Mouse (Mus musculus): ENCODE data around the gene Pot1a.

Gene Pot1a

DNA sequence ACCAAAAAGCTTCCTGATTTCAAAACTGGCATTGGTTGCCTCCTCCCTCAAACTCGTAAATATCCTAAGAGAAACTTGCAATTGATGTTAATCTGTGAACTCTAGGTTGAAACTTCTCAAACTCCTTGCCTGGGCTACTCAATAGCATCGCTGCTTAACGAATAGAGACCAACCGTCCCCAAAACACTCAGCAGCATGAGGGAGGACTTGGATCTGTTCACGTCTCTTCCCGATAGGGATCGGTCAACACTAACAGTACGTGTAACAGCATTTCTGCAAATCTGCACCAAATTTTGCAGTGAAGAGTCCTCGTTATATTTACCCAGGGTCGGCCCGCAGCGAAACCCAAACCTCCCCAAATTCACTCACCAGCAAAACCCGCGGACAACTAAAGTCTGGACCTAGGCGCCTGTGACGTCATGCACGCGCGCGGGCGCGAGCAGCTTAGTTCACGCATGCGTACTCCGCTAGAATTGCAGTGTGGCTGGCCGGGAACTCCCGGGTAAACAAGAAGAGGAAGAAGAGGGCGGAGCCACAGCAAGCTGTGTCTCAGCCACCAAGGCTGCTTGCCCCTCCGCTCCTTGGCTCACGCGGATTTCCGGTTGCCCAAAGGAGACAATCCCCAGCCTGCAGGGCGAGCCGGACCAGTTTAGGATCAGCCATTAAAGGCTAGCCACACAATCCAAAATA is at the start of gene Pot1a:
Gene Pot1a (minus strand): TSS at position 441 of the 690 bp plus-strand sequence.
- DNase-seq (ENCODE audit: low spot score in 2 of 2) = peak; percentile 96 to 99

DNA sequence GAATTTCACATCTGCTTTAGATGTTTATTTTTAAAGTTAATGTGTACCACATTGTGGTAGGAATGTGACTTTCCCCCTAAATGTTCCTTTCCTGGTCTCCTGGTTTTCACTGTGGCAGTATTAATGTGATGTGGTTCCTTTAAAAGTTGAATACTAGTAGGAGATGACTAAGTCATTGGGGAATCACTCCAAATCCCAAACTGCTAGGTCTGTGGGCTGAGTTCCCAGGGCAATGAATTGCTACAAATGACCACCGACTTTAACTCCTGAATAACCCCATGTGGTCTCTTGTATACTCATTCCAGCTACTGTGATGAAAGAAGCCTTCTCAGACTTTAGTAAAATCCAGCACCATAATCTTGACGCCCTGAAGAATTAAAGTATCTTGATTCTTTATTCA is 27.2 kb upstream of the Pot1a start:
- DNase-seq (ENCODE audit: low spot score in 2 of 2) = no peak

DNA sequence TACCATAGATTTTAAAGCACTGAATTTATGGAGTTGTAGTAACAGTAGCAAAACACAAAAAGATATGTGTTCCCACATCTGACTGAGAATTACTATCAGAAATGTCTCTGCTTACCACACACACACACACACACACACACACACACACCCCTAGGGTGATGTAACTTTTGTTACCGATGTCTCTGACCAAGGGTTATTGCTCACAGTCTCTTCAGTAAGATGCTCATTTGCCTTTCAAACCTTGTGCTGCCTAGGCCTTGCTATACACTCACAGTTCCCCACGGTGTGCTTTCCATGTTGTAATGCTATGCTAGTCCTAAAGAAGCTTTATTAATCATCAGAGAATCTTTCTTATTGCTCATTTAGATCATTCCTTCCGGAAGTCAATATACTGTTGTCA is 3.0 kb downstream of the Pot1a start:
- DNase-seq (ENCODE audit: low spot score in 2 of 2) = no peak

DNA sequence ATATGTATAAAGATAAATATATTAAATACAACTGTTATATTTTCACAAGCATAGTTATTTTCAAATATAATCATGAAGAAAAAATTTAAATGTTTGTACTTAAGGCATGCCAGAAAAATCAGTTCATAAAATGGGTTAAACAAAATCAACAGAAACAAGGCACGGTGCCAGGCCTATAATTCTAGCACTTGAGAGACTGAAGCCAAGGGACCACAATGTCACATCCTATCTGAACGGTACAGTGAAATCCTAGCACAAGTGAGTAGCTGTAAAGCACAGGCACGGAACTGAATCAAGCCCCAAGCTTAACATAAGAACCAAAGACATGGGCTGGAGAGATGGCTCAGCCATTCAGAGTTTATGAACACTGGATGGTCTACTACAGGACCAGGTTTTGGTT is 6.8 kb downstream of the Pot1a start:
- DNase-seq (ENCODE audit: low spot score in 2 of 2) = no peak

DNA sequence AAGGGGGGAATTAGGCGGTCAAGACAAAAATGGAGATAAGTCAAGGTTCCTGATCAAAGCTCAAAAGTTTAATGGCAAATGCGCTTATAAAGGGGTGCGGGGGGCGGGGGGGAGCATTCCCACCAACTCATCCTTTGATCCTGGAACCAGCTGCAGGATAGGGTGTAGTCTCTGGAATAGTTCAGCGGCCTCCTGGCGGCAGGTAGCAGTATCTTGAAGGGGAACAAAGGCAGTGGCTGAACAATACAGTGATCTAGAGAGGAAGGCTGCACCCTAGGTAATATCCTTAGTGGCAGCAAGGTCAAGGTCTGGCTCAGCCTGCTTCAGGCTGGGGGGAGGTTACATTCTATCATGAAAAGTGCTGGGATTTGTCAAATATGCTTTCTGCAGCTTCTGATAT is 7.8 kb downstream of the Pot1a start:
- no peak for DNase-seq (ENCODE audit: low spot score in 2 of 2)

DNA sequence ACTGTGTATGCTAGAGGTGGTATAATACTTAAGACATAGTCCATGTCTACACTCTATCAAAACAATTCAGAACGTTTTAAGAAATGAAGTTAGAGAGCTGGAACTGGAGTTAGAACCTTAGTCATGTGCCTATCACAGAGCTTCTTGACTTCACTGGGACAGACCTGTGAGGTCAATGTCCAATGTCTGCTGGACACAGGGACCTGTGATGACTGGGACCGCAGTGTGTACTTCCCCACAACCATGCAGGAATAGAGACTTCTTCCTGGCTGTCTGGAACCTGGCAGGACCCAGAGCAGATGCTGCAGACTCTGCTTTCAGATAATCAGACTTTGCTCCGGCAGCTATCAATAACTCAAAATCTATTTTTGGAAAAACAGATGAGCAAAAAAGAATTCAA is 40.8 kb downstream of the Pot1a start:
- no peak for DNase-seq (ENCODE audit: low spot score in 2 of 2)

DNA sequence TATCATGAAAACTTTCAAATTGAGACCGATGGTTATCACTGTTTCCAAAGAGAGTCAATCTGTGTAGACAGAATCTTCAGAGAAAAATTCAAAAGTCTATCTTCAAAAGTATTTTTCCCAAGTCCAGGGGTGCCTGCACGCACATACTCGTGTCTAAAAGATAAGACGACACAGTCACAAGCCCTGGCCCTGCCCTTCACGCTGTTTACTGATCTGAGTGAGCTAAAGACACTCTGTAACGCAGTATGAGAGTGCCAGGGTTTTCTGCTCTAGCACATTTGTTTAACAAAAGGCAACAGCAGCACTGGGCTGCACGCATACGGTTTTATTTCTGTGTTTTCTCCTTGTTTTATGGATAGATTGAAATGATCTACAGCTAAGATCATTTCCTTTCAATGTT is 41.5 kb downstream of the Pot1a start:
- no peak for DNase-seq (ENCODE audit: low spot score in 2 of 2)

DNA sequence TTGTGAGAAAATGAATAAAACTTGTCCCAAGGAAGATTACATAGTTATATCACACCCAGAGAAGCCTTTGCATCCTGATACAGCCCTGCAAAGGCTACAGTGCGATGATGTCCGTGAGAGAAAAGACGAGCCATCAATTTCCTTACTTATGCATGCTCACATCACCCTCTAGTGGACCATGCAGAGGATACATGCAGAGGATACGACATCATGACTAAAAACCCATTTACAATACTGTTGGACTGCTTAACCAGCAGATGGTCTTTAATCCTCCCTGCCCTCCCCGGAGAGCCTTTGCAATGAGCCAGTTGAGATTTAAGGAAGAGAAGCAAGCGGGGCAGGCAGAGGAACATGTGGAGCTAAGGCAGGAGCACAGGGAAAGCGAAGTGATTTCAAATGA is 42.0 kb downstream of the Pot1a start:
- peak; percentile 52 to 62 for DNase-seq (ENCODE audit: low spot score in 2 of 2)

DNA sequence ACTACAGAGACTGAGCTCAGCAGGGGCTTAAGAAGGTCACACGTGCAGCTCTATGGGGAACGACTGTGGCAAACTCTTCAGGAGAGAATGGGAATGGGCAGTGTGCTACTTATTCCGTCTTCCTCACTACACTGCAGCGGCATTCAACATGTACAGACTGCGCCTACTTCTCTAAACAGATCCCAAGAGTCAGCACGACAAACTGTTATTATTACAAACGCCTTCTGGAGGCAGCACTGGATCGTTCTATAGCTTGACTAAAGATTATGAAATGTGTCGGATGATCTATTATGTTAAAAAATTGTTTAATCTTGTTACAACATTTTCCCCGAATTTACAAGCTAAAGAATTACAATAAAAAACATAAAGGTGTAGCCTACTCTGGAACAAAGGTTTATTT is 42.8 kb downstream of the Pot1a start:
- peak; percentile 11 to 32 for DNase-seq (ENCODE audit: low spot score in 2 of 2)

DNA sequence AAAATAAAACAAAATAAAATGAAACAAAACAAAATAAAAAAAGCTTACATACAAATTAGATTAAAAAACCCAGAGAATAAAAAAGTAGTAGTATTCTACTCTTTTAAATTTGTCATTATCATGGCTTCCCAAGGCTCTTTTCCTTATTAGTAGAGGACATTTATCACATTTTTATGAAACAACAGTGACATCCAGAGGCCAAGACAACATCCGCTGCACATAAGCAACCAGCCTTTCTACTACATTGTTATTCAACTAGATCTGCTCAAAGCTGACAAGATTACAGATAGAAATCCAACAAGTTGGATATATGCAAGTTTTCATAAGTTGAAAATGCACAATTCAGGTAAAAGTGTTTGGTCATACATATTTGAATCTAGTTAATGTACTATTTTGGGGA is 56.4 kb downstream of the Pot1a start:
- DNase-seq (ENCODE audit: low spot score in 2 of 2) = no peak

DNA sequence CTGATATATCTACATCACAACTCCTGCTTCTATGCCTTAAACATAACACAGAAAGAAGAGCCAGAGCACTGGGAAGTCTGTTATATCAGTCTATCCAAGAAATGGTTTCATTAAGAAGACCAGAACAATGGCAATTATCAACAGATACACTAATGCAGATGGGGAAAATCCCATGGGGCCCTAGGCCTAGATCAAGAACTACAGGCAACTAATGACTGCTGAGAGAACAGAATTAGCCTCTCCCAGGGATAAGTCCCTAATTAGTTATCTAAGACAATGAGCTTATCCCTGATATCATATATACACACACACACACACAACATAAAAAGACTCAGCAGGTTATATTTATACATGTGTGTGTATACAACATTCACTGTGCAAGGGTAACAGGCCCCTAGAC is 72.5 kb downstream of the Pot1a start:
- DNase-seq (ENCODE audit: low spot score in 2 of 2) = no peak

DNA sequence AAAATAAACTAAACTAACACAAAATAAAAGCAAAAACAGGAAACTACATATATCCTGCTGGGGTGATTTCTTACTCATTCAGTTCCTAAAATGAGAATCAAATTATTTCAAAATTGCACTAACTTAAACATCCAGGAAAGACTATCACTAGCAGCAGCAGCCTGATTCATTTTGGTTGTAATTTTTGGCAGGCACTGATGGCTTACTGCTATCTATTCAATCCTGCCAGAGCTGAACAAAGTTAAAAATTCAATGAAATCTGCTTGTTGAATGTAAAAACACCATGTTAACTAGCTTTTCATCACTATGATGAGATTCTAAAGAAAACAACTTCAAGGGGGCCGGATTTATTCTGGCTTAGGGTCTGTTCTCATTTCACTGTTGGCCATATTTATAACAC is 82.5 kb downstream of the Pot1a start:
- DNase-seq (ENCODE audit: low spot score in 2 of 2) = no peak

DNA sequence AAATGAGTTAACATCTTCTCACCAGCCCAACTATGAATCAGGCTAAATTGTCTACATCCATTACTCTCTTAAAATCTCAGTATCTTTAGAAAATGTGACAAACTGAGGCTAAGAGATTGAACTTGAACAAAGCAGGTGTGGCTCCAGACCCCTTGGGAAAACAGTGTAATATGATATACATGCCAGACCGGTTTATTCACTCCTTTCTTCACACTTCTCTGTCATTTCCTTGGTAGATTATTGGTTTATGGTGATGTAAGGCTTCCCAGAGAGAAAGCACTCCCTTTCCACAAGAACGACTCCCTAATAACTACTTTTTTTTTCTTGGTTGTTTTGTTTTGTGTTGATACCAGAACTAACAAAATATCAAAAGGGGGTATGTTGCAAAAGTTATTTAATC is 98.4 kb downstream of the Pot1a start:
- DNase-seq (ENCODE audit: low spot score in 2 of 2) = no peak

DNA sequence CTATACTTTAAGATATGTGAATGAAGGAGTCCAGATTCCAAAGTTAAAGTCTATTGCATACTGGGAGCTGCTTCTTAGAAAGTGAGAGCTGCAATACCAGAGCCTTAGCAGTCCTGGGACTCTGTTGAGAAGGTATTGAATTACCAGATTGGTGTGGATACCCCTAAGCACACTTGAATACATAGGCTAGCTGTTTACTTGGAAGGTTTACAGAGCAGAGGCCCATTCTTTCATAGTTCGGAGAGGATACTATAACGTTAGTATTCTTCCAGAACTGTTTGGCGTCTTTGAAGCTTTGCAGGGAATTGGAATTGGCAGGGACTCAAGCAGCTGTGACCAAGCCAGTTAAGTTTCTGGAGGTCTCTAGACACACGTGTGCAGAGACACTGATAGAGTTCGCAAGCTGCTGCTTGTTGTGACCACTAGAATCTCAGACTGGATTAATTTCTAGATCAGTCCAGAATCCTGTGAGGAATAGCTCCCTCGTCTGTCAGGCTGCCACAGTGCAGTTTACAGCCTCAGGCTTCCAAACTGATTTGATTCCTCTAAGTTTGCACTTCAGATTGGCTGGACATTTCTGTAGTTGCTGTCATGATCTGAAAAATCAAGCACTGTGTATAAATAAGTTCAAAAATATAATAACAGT is 99.7 kb downstream of the Pot1a start:
- DNase-seq (ENCODE audit: low spot score in 2 of 2) = peak; percentile 81 to 82

DNA sequence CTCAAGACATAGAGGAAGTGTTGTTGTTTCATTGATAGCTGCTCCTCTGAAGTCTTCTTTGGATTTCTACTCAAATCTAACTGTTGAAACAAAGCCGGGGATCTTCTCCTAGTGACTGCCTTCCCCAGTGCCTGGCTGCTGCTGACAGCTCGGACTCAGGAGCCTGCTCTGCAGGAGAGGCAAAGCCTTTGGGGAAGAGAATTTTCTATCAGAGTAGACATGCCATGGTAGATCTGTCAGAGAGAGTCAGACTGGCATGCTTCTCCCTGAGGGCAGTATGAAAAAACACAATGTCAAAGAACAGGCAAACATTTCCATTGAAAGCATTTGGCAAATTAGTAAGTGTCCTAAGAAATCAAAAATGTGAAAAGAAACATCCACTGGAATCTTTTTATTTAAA is 109.1 kb downstream of the Pot1a start:
- no peak for DNase-seq (ENCODE audit: low spot score in 2 of 2)
